Mouse (Mus musculus) stomach, postnatal 0 days (tissue): Measurements from ENCODE around the gene Akap8l. TPM values are rescaled to one million over a fixed set of nuclear protein-coding genes. Genes with fewer than 3 reads are reported as not detected.

Experiments
- ATAC-seq: fragments of 200-750 bp; cut with Nextera tagmentation; 2 replicates; pipeline ENCODE4 v1.8.0; 2017; ENCODE audit not compliant: low FRiP score, low TSS enrichment
- DNase-seq: peaks from one replicate; pipeline ENCODE4 v3.0.0-alpha.2; 2016; ENCODE audit warnings: low spot score
- H3K27ac ChIP-seq: fragments of 300-500 bp; sonication (generic); replicated peaks from 2 replicates; pipeline ENCODE4 v1.5.1; 2014; ENCODE audit warnings: mild to moderate bottlenecking, control low read depth
- H3K27me3 ChIP-seq: fragments of 300-500 bp; sonication (generic); 2 replicates; pipeline ENCODE4 v1.6.1; 2014; ENCODE audit warnings: low read length; ENCODE audit not compliant: control insufficient read depth, insufficient read depth
- H3K36me3 ChIP-seq: fragments of 300-500 bp; sonication (generic); 2 replicates; pipeline ENCODE4 v1.6.1; 2014; ENCODE audit warnings: low read length, mixed read lengths; ENCODE audit not compliant: control insufficient read depth, insufficient read depth
- H3K4me1 ChIP-seq: fragments of 300-500 bp; sonication (generic); replicated peaks from 2 replicates; pipeline ENCODE4 v1.6.1; 2014; ENCODE audit warnings: antibody characterized with exemption; ENCODE audit not compliant: control insufficient read depth, insufficient read depth
- H3K4me2 ChIP-seq: fragments of 300-500 bp; sonication (generic); replicated peaks from 2 replicates; pipeline ENCODE4 v1.6.1; 2014; ENCODE audit warnings: low read depth, mild to moderate bottlenecking, control low read depth, moderate library complexity
- H3K4me3 ChIP-seq: fragments of 300-500 bp; sonication (generic); 2 replicates; pipeline ENCODE4 v1.5.1; 2014; ENCODE audit warnings: low read depth, low read length, control low read depth
- H3K9ac ChIP-seq: fragments of 300-500 bp; sonication (generic); 2 replicates; pipeline ENCODE4 v1.6.1; 2014; ENCODE audit warnings: mild to moderate bottlenecking, low read length, control low read depth, mixed read lengths
- H3K9me3 ChIP-seq: fragments of 300-500 bp; sonication (generic); 2 replicates; pipeline ENCODE4 v1.6.1; 2016; ENCODE audit warnings: low read length; ENCODE audit not compliant: control insufficient read depth
- CTCF ChIP-seq: IDR thresholded peaks from 2 replicates; pipeline ENCODE4 v1.5.1; 2016; ENCODE audit warnings: antibody characterized with exemption, low read depth, mild to moderate bottlenecking, moderate library complexity
- EP300 ChIP-seq: optimal IDR thresholded peaks from 2 replicates; pipeline ENCODE3; 2016; ENCODE audit warnings: antibody characterized with exemption
- WGBS: fragments of 180-500 bp; shearing (Covaris S2); extraction: QIAGEN DNeasy Blood & Tissue Kit; methylation state at CpG from one replicate; pipeline ENCODE4 v1.1.7; 2014; 5-methylcytosine and 5-hydroxymethylcytosine counted together
- polyA plus RNA-seq: library from polyadenylated mRNA; unstranded; fragments of >200 nt; fragmentation: Nextera tagmentation; extraction: Ambion mirVana; gene quantifications from 2 replicates; pipeline ENCODE4 v1.2.1, GENCODE M21; 2015

Akap8l gene
- polyA plus RNA-seq, 1 experiment from 2014 or later, result 25.2 TPM

GRCm38 (mm10) chr17:32313892-32314291 is 36.5 kb downstream of the Akap8l start:
- no peak for TF ChIP-seq CTCF
- no peak for TF ChIP-seq EP300
- Histone ChIP-seq H3K27ac (no peak overlapping the region), H3K4me1 (no peaks in the 10 kb centered on the region), H3K4me2 (no peak overlapping the region), H3K4me3 (no peak overlapping the region), H3K9ac (no peak overlapping the region), H3K27me3 (no peaks in the 10 kb centered on the region), H3K9me3 (no peaks in the 10 kb centered on the region), H3K36me3 (peaks cover 74% of the 10 kb centered on the region)
- ATAC-seq, result no peak
- WGBS, result 70% methylated on average over 5 of the region's 5 CpGs
- no peak for DNase-seq

GRCm38 (mm10) chr17:32312801-32313200 is 37.6 kb downstream of the Akap8l start:
- no peak overlapping the region for H3K9ac ChIP-seq
- TF ChIP-seq EP300 (no peak), CTCF (no peak)
- H3K27ac ChIP-seq, result no peak overlapping the region
- DNase-seq, result no peak
- ATAC-seq, result no peak
- no peaks in the 10 kb centered on the region for H3K9me3 ChIP-seq
- H3K27me3 ChIP-seq, result no peaks in the 10 kb centered on the region
- H3K4me1 ChIP-seq, result no peaks in the 10 kb centered on the region
- H3K4me2 ChIP-seq, result no peak overlapping the region
- 95% methylated on average over 8 of the region's 8 CpGs for WGBS
- no peak overlapping the region for H3K4me3 ChIP-seq
- H3K36me3 ChIP-seq, result peaks cover 78% of the 10 kb centered on the region

GRCm38 (mm10) chr17:32307963-32308362 is 42.4 kb downstream of the Akap8l start:
- Histone ChIP-seq H3K4me3 (no peak overlapping the region), H3K27ac (no peak overlapping the region), H3K9ac (no peak overlapping the region), H3K27me3 (no peaks in the 10 kb centered on the region), H3K36me3 (peaks cover 69% of the 10 kb centered on the region), H3K4me1 (no peaks in the 10 kb centered on the region), H3K4me2 (no peak overlapping the region), H3K9me3 (no peaks in the 10 kb centered on the region)
- ATAC-seq, result no peak
- 93% methylated on average over 4 of the region's 4 CpGs for WGBS
- DNase-seq, result no peak
- TF ChIP-seq CTCF (no peak), EP300 (no peak)

- no peaks in the 10 kb centered on the region for H3K36me3 ChIP-seq
- no peak overlapping the region for H3K4me2 ChIP-seq
- 86% methylated on average over 1 of the region's 1 CpGs for WGBS
- no peaks in the 10 kb centered on the region for H3K9me3 ChIP-seq
- no peaks in the 10 kb centered on the region for H3K4me1 ChIP-seq
- H3K9ac ChIP-seq, result no peak overlapping the region
- no peak overlapping the region for H3K4me3 ChIP-seq
- ATAC-seq (no peak), DNase-seq (no peak)
- H3K27ac ChIP-seq, result no peak overlapping the region
- no peaks in the 10 kb centered on the region for H3K27me3 ChIP-seq
- TF ChIP-seq EP300 (no peak), CTCF (peak; percentile 17; the same call in 1 of the 2 replicates)
Observed at GRCm38 (mm10) chr17:32298125-32298524, 52.3 kb downstream of the Akap8l start.

GRCm38 (mm10) chr17:32295901-32296300 is 54.5 kb downstream of the Akap8l start:
- Histone ChIP-seq H3K4me3 (no peak overlapping the region), H3K4me2 (no peak overlapping the region), H3K9me3 (no peaks in the 10 kb centered on the region), H3K27me3 (no peaks in the 10 kb centered on the region), H3K9ac (no peak overlapping the region), H3K36me3 (no peaks in the 10 kb centered on the region), H3K27ac (no peak overlapping the region), H3K4me1 (no peaks in the 10 kb centered on the region)
- TF ChIP-seq EP300, result no peak
- TF ChIP-seq CTCF, result no peak
- 84% methylated on average over 2 of the region's 2 CpGs for whole genome bisulfite sequencing
- DNase-seq, result no peak
- ATAC-seq, result no peak

- 79% methylated on average over 4 of the region's 4 CpGs for WGBS
- H3K9me3 ChIP-seq, result no peaks in the 10 kb centered on the region
Observed at GRCm38 (mm10) chr17:32295160-32295559, 55.2 kb downstream of the Akap8l start.

More at GRCm38 (mm10) chr17:32295160-32295559, 55.2 kb downstream of the Akap8l start:
- H3K4me1 ChIP-seq, result no peaks in the 10 kb centered on the region
- TF ChIP-seq CTCF (no peak), EP300 (no peak)
- ATAC-seq (no peak), DNase-seq (no peak)
- no peak overlapping the region for H3K27ac ChIP-seq
- no peak overlapping the region for H3K4me2 ChIP-seq
- no peak overlapping the region for H3K4me3 ChIP-seq
- H3K27me3 ChIP-seq, result no peaks in the 10 kb centered on the region
- no peaks in the 10 kb centered on the region for H3K36me3 ChIP-seq
- H3K9ac ChIP-seq, result no peak overlapping the region
